Mouse (Mus musculus): ENCODE results near the gene Slc46a3.

GRCm38 (mm10) chr5:147834841-147835500 lies 59.6 kb downstream of the Slc46a3 start:
- TF ChIP-seq CTCF (IDR thresholded peaks at IDR 0.05; ENCODE audit: borderline replicate concordance, insufficient read depth, low read length), result no peak
- TF ChIP-seq POLR2A (IDR thresholded peaks at IDR 0.05; ENCODE audit: low read depth, low read length), result no peak

Measured in embryonic fibroblast, embryonic 13.5 days (primary cell).